10 mouse cellular contexts compared by ENCODE assay signal in the genomic region with DNA sequence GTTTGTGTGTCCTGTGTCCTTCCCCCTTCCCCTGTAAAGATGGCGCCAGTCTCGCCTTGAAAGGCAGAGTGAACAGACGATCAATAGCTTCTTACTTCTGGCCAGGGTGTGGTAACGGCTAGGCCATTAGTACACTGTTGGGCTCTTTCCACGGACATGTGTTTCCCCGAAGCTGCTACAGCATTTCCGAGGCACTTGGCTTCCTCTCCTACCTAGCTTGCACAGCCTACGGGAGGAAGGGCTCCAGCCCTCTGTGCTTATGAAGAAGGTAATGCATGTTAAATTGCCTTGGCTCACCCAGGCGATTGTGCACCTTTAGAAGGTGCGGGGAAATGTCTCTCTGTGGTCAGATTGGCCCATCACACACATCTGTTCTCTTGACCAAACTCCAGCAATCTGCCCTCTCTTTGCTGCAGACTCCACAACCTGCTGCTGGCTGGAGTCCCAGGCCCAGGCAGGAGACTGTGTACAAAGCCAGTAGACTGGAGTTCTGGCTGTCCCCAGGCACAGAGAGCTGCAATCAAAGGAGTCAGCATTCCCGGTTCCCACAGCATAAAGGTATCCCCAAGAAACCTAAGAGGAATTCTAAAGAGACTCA.
DNase-seq lines count a peak whose midpoint lies in the region; ATAC-seq and TF ChIP-seq lines count a peak whose summit lies in the region.
"Had no signal": no experiment of that assay in that cellular context is flagged by ENCODE, and none has a peak within 500 bp of the region (broad histone marks: within the 10 kb centered on the region; RNA-seq: fewer than 3 reads in every experiment).

No protein-coding gene starts in this region.

- H3K4me2 ChIP-seq in liver, postnatal 0 days (ENCODE audit: low read depth, low read length): no peak overlapping the region
- no peak overlapping the region for H3K4me2 ChIP-seq in liver, embryonic 11.5 days
- no peak overlapping the region for H3K4me2 ChIP-seq in forebrain, embryonic 14.5 days (ENCODE audit: low read length)
- H3K4me2 ChIP-seq in midbrain, embryonic 16.5 days (ENCODE audit: low read length): no peak overlapping the region
- H3K4me2 ChIP-seq: embryonic facial prominence, embryonic 13.5 days had no signal

- no peak for TF ChIP-seq CTCF in liver, postnatal 0 days (IDR thresholded peaks at IDR 0.05; ENCODE audit: low read depth)

- no peak overlapping the region for H3K4me3 ChIP-seq in liver, postnatal 0 days (ENCODE audit: low read depth, low read length)
- no peak overlapping the region for H3K4me3 ChIP-seq in liver, embryonic 11.5 days (ENCODE audit: low read depth, low read length)
- no peak overlapping the region for H3K4me3 ChIP-seq in forebrain, embryonic 14.5 days (ENCODE audit: low read depth, low read length)
- no peak overlapping the region for H3K4me3 ChIP-seq in midbrain, embryonic 16.5 days (ENCODE audit: low read depth, low read length)
- H3K4me3 ChIP-seq: embryonic facial prominence, embryonic 13.5 days had no signal

- H3K9me3 ChIP-seq in liver, postnatal 0 days (ENCODE audit: low read length): no peaks in the 10 kb centered on the region
- H3K9me3 ChIP-seq in liver, embryonic 11.5 days (ENCODE audit: control insufficient read depth, low read length): no peaks in the 10 kb centered on the region
- H3K9me3 ChIP-seq in forebrain, embryonic 14.5 days (replicated peaks; ENCODE audit: control insufficient read depth, low read length): no peaks in the 10 kb centered on the region
- no peaks in the 10 kb centered on the region for H3K9me3 ChIP-seq in midbrain, embryonic 16.5 days (replicated peaks; ENCODE audit: control insufficient read depth, low read length, poor library complexity, severe bottlenecking)
- H3K9me3 ChIP-seq: embryonic facial prominence, embryonic 13.5 days had no signal

- DNase-seq in adrenal gland, adult (ENCODE audit: inconsistent age in 2 of 2, low spot score in 1 of 2): peak; percentile 30 to 63
- no peak for DNase-seq in adrenal gland, adult 18-20 months (ENCODE audit: low spot score in 2 of 2)
- peak; percentile 34 for DNase-seq in liver, postnatal 0 days
- DNase-seq in liver, embryonic 11.5 days (ENCODE audit: low spot score): no peak
- DNase-seq in forebrain, embryonic 14.5 days (ENCODE audit: low spot score): peak; percentile 62
- DNase-seq in lung, postnatal 36 days: no peak

- H3K4me1 ChIP-seq in liver, postnatal 0 days (ENCODE audit: insufficient read depth): 0 out of 2 replicates have a peak, but pooled peaks cover 7% of the 10 kb centered on the region
- H3K4me1 ChIP-seq in liver, embryonic 11.5 days (replicated peaks; ENCODE audit: control insufficient read depth, insufficient read depth, low read length): no peaks in the 10 kb centered on the region
- peaks cover 19% of the 10 kb centered on the region for H3K4me1 ChIP-seq in forebrain, embryonic 14.5 days (ENCODE audit: control insufficient read depth, insufficient read depth, low read length)
- H3K4me1 ChIP-seq in midbrain, embryonic 16.5 days (ENCODE audit: control insufficient read depth, insufficient read depth, low read length): peaks cover 6% of the 10 kb centered on the region

- no peaks in the 10 kb centered on the region for H3K36me3 ChIP-seq in liver, postnatal 0 days (replicated peaks; ENCODE audit: insufficient read depth, low read length)
- no peaks in the 10 kb centered on the region for H3K36me3 ChIP-seq in liver, embryonic 11.5 days (ENCODE audit: control insufficient read depth, insufficient read depth, low read length)
- no peaks in the 10 kb centered on the region for H3K36me3 ChIP-seq in forebrain, embryonic 14.5 days (ENCODE audit: control insufficient read depth, insufficient read depth, low read length)
- H3K36me3 ChIP-seq in midbrain, embryonic 16.5 days (ENCODE audit: control insufficient read depth, insufficient read depth, low read length): no peaks in the 10 kb centered on the region
- H3K36me3 ChIP-seq: embryonic facial prominence, embryonic 13.5 days had no signal

- TF ChIP-seq EP300 in liver, postnatal 0 days (IDR thresholded peaks at IDR 0.05; ENCODE audit: low read depth): no peak

- no peak overlapping the region for H3K27ac ChIP-seq in liver, postnatal 0 days (ENCODE audit: low read depth)
- H3K27ac ChIP-seq in liver, embryonic 11.5 days (ENCODE audit: low read depth, low read length): no peak overlapping the region
- H3K27ac ChIP-seq in forebrain, embryonic 14.5 days (ENCODE audit: low read depth, low read length): peak overlapping the region; percentile 52; the same call in 1 of the 2 replicates
- H3K27ac ChIP-seq in midbrain, embryonic 16.5 days (ENCODE audit: low read length): peak overlapping the region; percentile 5; the same call in 1 of the 2 replicates
- H3K27ac ChIP-seq: embryonic facial prominence, embryonic 13.5 days had no signal

- 64% methylated on average over 11 of the region's 11 CpGs for WGBS in liver, postnatal 0 days (ENCODE audit: insufficient replicate concordance)
- 78% methylated on average over 11 of the region's 11 CpGs for WGBS in liver, embryonic 11.5 days
- 62% methylated on average over 11 of the region's 11 CpGs for WGBS in forebrain, embryonic 14.5 days
- WGBS in midbrain, embryonic 16.5 days: 70% methylated on average over 11 of the region's 11 CpGs

- no peak overlapping the region for H3K9ac ChIP-seq in liver, postnatal 0 days (replicated peaks)
- no peak overlapping the region for H3K9ac ChIP-seq in liver, embryonic 11.5 days (ENCODE audit: low read depth, low read length)
- no peak overlapping the region for H3K9ac ChIP-seq in forebrain, embryonic 14.5 days (ENCODE audit: low read length)
- no peak overlapping the region for H3K9ac ChIP-seq in midbrain, embryonic 16.5 days (ENCODE audit: low read depth, low read length)
- H3K9ac ChIP-seq: embryonic facial prominence, embryonic 13.5 days had no signal

- ATAC-seq in liver, postnatal 0 days: 0 out of 2 replicates have a peak, but pooled peaks have one; percentile 44
- ATAC-seq in liver, embryonic 11.5 days (replicated peaks; ENCODE audit: low FRiP score): no peak
- peak; percentile 44; the same call in 1 of the 2 replicates for ATAC-seq in forebrain, embryonic 14.5 days
- peak; percentile 55; the same call in 1 of the 2 replicates for ATAC-seq in midbrain, embryonic 16.5 days
- no peak for ATAC-seq in megakaryocyte, adult 5-6 weeks (ENCODE audit: poor library complexity, severe bottlenecking)
- ATAC-seq: Patski had no signal

- H3K27me3 ChIP-seq in liver, postnatal 0 days (ENCODE audit: insufficient read depth, low read length): no peaks in the 10 kb centered on the region
- no peaks in the 10 kb centered on the region for H3K27me3 ChIP-seq in liver, embryonic 11.5 days (replicated peaks; ENCODE audit: control insufficient read depth, insufficient read depth, low read length)
- no peaks in the 10 kb centered on the region for H3K27me3 ChIP-seq in forebrain, embryonic 14.5 days (replicated peaks; ENCODE audit: control insufficient read depth, insufficient read depth, low read length)
- no peaks in the 10 kb centered on the region for H3K27me3 ChIP-seq in midbrain, embryonic 16.5 days (ENCODE audit: control insufficient read depth, insufficient read depth, low read depth, low read length)
- H3K27me3 ChIP-seq: Patski had no signal

Comparison
In these comparisons a context has a peak if more than half of its experiments do, and no peak if none do; other contexts are left out.
1. DNase-seq: peak in adrenal gland, adult (2 of 2), liver, postnatal 0 days (single experiment) and forebrain, embryonic 14.5 days (single experiment); none in adrenal gland, adult 18-20 months (0 of 2), liver, embryonic 11.5 days (single experiment) and lung, postnatal 36 days (single experiment).
2. ATAC-seq: peak in liver, postnatal 0 days (single experiment), forebrain, embryonic 14.5 days (single experiment) and midbrain, embryonic 16.5 days (single experiment); none in liver, embryonic 11.5 days (single experiment) and megakaryocyte, adult 5-6 weeks (single experiment).
3. H3K27ac ChIP-seq: peak in forebrain, embryonic 14.5 days (single experiment) and midbrain, embryonic 16.5 days (single experiment); none in liver, postnatal 0 days (single experiment) and liver, embryonic 11.5 days (single experiment).